Mouse (Mus musculus): ENCODE measurements around the gene C1qtnf2. TPM values are rescaled to one million over a fixed set of nuclear protein-coding genes. Genes with fewer than 3 reads are reported as not detected.

Gene C1qtnf2
- total and polyA plus RNA-seq, 3 experiments, result not detected

DNA sequence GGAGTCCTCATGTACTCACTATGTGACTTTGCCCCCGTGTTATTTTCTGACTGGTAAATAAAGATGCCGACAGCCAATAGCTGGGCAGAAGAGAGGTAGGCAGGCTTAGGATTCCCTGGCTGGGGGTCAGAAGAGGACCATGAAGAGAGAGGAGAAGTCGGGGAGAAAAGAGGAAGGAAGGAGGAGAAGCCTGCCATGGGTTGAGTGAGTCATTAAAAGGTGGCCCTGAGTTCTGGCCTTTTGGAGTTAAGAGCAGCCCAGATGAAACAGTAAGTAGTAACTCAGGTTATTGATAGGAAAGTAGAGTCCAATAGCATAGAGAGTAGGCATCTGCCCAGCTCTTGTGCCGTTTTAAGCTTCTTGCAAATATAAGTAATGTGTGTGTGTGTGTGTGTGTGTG, 22.8 kb upstream of the C1qtnf2 start:
- no peak overlapping the region for H3K27ac ChIP-seq (ENCODE audit: control insufficient read depth, low read depth, low read length)
- H3K9ac ChIP-seq (ENCODE audit: control insufficient read depth, low read depth, low read length, poor library complexity, severe bottlenecking), result peak overlapping the region; percentile 4; the same call in 1 of the 2 replicates
- peak; percentile 84 for DNase-seq (ENCODE audit: low read depth, low spot score)
- H3K27me3 ChIP-seq (ENCODE audit: control insufficient read depth in 1 of 2, insufficient read depth in 2 of 2, low read length in 2 of 2), result no peaks in the 10 kb centered on the region
- H3K36me3 ChIP-seq (ENCODE audit: control insufficient read depth in 1 of 2, insufficient read depth in 2 of 2, low read length in 2 of 2), result peaks cover 3 to 10% of the 10 kb centered on the region in 2 experiments
- no peaks in the 10 kb centered on the region for H3K79me2 ChIP-seq (ENCODE audit: control insufficient read depth, insufficient read depth, low read length, poor library complexity)
- H3K4me3 ChIP-seq (ENCODE audit: control insufficient read depth in 1 of 2, insufficient read depth in 1 of 2, low read depth in 2 of 2, low read length in 2 of 2), result no peak overlapping the region
- H3K4me1 ChIP-seq (ENCODE audit: control insufficient read depth in 1 of 2, insufficient read depth in 2 of 2, low read length in 2 of 2), result peaks cover 6 to 10% of the 10 kb centered on the region in 2 experiments; a peak in 3 of 4 replicates
- H3K9me3 ChIP-seq (replicated peaks; ENCODE audit: insufficient read depth, low read length), result no peaks in the 10 kb centered on the region
- peak in 1 of 2 experiments; percentile 43; a peak in 2 of 4 replicates for TF ChIP-seq EP300 (IDR thresholded peaks at IDR 0.05; ENCODE audit: low read depth in 1 of 2, low read length in 2 of 2)
- TF ChIP-seq UBTF (IDR thresholded peaks at IDR 0.05; ENCODE audit: borderline replicate concordance, insufficient read depth, low read depth, low read length), result no peak
- TF ChIP-seq JUND (IDR thresholded peaks at IDR 0.05; ENCODE audit: low read depth, low read length), result peak; percentile 63; the same call in 1 of the 2 replicates
- TF ChIP-seq ZNF384 (IDR thresholded peaks at IDR 0.05; ENCODE audit: low read depth, low read length), result no peak

DNA sequence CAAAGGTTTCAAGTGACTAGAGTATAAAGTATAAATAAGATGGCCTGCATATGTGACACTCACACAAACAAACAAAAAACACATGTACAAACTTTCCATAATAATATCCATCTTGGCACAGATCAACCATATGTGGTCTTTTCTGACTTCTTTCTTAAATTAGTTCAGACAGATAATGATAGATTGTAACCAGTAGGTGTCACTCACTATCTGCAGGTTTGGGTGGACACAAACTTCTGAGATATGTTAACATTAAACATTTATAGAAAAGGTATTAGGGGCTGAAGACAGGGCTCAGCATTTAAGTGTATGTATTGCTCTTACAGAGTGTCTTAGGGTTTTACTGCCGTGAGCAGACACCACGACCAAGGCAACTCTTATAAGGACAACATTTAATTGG, 21.8 kb upstream of the C1qtnf2 start:
- no peak for TF ChIP-seq CHD2 (IDR thresholded peaks at IDR 0.05; ENCODE audit: low read length)
- peak in 2 of 3 experiments; percentile 9 to 63; a peak in 2 of 6 replicates for TF ChIP-seq CTCF (IDR thresholded peaks at IDR 0.05 in 2 of 3, conservative IDR thresholded peaks at IDR 0.05 in 1 of 3; ENCODE audit: control insufficient read depth in 1 of 3, insufficient read depth in 1 of 3, low read depth in 2 of 3, low read length in 3 of 3, poor library complexity in 1 of 3, severe bottlenecking in 1 of 3)
- peak; percentile 42 for TF ChIP-seq SMC3 (IDR thresholded peaks at IDR 0.05; ENCODE audit: low read depth, low read length)
- no peak for TF ChIP-seq TAL1 (IDR thresholded peaks at IDR 0.05; ENCODE audit: low read length)
- peak; percentile 71 for TF ChIP-seq RAD21 (IDR thresholded peaks at IDR 0.05; ENCODE audit: low read depth, low read length)
- no peaks in the 10 kb centered on the region for H3K9me3 ChIP-seq (replicated peaks; ENCODE audit: insufficient read depth, low read length)
- peaks cover 0 to 10% of the 10 kb centered on the region in 2 experiments; a peak in 2 of 4 replicates for H3K36me3 ChIP-seq (ENCODE audit: control insufficient read depth in 1 of 2, insufficient read depth in 2 of 2, low read length in 2 of 2)
- H3K4me3 ChIP-seq (ENCODE audit: control insufficient read depth in 1 of 2, insufficient read depth in 1 of 2, low read depth in 2 of 2, low read length in 2 of 2), result no peak overlapping the region
- no peak overlapping the region for H3K9ac ChIP-seq (ENCODE audit: control insufficient read depth, low read depth, low read length, poor library complexity, severe bottlenecking)
- H3K27ac ChIP-seq (ENCODE audit: control insufficient read depth, low read depth, low read length), result no peak overlapping the region
- peaks cover 6 to 10% of the 10 kb centered on the region in 2 experiments; a peak in 3 of 4 replicates for H3K4me1 ChIP-seq (ENCODE audit: control insufficient read depth in 1 of 2, insufficient read depth in 2 of 2, low read length in 2 of 2)
- H3K27me3 ChIP-seq (ENCODE audit: control insufficient read depth in 1 of 2, insufficient read depth in 2 of 2, low read length in 2 of 2), result no peaks in the 10 kb centered on the region
- peak; percentile 58 for DNase-seq (ENCODE audit: low read depth, low spot score)
- no peaks in the 10 kb centered on the region for H3K79me2 ChIP-seq (ENCODE audit: control insufficient read depth, insufficient read depth, low read length, poor library complexity)

DNA sequence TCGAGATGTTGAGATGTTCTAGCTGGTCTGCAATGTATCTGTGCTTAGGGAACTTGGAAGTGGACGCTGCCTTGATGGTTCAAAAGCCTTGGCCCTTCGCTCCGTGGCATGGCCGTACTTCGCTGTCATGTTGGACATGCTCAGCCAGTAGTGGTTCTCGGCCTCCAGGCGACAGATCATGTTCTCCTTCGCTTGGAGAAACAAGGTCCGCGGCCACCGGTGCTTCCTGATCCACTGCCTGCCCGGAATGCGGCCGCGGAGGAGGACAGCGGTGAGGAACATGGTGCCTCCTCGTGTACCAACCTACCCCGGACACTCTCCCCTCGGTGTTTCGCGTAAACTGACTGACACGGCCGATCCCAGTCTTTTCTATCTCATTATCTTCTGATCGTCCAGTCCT, 10.9 kb upstream of the C1qtnf2 start:
- H3K79me2 ChIP-seq (ENCODE audit: control insufficient read depth, insufficient read depth, low read length, poor library complexity), result no peaks in the 10 kb centered on the region
- no peaks in the 10 kb centered on the region for H3K4me1 ChIP-seq (ENCODE audit: control insufficient read depth in 1 of 2, insufficient read depth in 2 of 2, low read length in 2 of 2)
- H3K9me3 ChIP-seq (replicated peaks; ENCODE audit: insufficient read depth, low read length), result no peaks in the 10 kb centered on the region
- H3K27me3 ChIP-seq (ENCODE audit: control insufficient read depth in 1 of 2, insufficient read depth in 2 of 2, low read length in 2 of 2), result peaks cover 6 to 9% of the 10 kb centered on the region in 2 experiments; a peak in 3 of 4 replicates
- no peak overlapping the region for H3K9ac ChIP-seq (ENCODE audit: control insufficient read depth, low read depth, low read length, poor library complexity, severe bottlenecking)
- DNase-seq (ENCODE audit: low read depth, low spot score), result no peak
- no peak overlapping the region for H3K27ac ChIP-seq (ENCODE audit: control insufficient read depth, low read depth, low read length)
- no peak overlapping the region for H3K4me3 ChIP-seq (ENCODE audit: control insufficient read depth in 1 of 2, insufficient read depth in 1 of 2, low read depth in 2 of 2, low read length in 2 of 2)
- no peak for TF ChIP-seq BHLHE40 (IDR thresholded peaks at IDR 0.05; ENCODE audit: borderline replicate concordance, low read depth, low read length)
- no peak for TF ChIP-seq ZMIZ1 (IDR thresholded peaks at IDR 0.05; ENCODE audit: low read depth, low read length)
- no peak for TF ChIP-seq HCFC1 (IDR thresholded peaks at IDR 0.05; ENCODE audit: low read depth, low read length)
- TF ChIP-seq MEF2A (IDR thresholded peaks at IDR 0.05; ENCODE audit: extremely low read depth, insufficient replicate concordance, low read depth, low read length, poor library complexity, severe bottlenecking), result no peak
- no peak for TF ChIP-seq MAFK (IDR thresholded peaks at IDR 0.05; ENCODE audit: borderline replicate concordance, low read depth, low read length)
- TF ChIP-seq MXI1 (IDR thresholded peaks at IDR 0.05; ENCODE audit: low read depth, low read length), result no peak
- no peaks in the 10 kb centered on the region for H3K36me3 ChIP-seq (ENCODE audit: control insufficient read depth in 1 of 2, insufficient read depth in 2 of 2, low read length in 2 of 2)

Measured in MEL (cell line).